Mouse (Mus musculus) stomach, postnatal 0 days (tissue): ENCODE measurements around the gene Prmt1. TPM values are rescaled to one million over a fixed set of nuclear protein-coding genes. Genes with fewer than 3 reads are reported as not detected.

Experiments used
- ATAC-seq: fragments of 200-750 bp; cut with Nextera tagmentation; 2 replicates; pipeline ENCODE4 v1.8.0; 2017; ENCODE audit not compliant: low FRiP score, low TSS enrichment
- DNase-seq: peaks from one replicate; pipeline ENCODE4 v3.0.0-alpha.2; 2016; ENCODE audit warnings: low spot score
- H3K27ac ChIP-seq: fragments of 300-500 bp; sonication (generic); replicated peaks from 2 replicates; pipeline ENCODE4 v1.5.1; 2014; ENCODE audit warnings: mild to moderate bottlenecking, control low read depth
- H3K27me3 ChIP-seq: fragments of 300-500 bp; sonication (generic); 2 replicates; pipeline ENCODE4 v1.6.1; 2014; ENCODE audit warnings: low read length; ENCODE audit not compliant: control insufficient read depth, insufficient read depth
- H3K36me3 ChIP-seq: fragments of 300-500 bp; sonication (generic); 2 replicates; pipeline ENCODE4 v1.6.1; 2014; ENCODE audit warnings: low read length, mixed read lengths; ENCODE audit not compliant: control insufficient read depth, insufficient read depth
- H3K4me1 ChIP-seq: fragments of 300-500 bp; sonication (generic); replicated peaks from 2 replicates; pipeline ENCODE4 v1.6.1; 2014; ENCODE audit warnings: antibody characterized with exemption; ENCODE audit not compliant: control insufficient read depth, insufficient read depth
- H3K4me2 ChIP-seq: fragments of 300-500 bp; sonication (generic); replicated peaks from 2 replicates; pipeline ENCODE4 v1.6.1; 2014; ENCODE audit warnings: low read depth, mild to moderate bottlenecking, control low read depth, moderate library complexity
- H3K4me3 ChIP-seq: fragments of 300-500 bp; sonication (generic); 2 replicates; pipeline ENCODE4 v1.5.1; 2014; ENCODE audit warnings: low read depth, low read length, control low read depth
- H3K9ac ChIP-seq: fragments of 300-500 bp; sonication (generic); 2 replicates; pipeline ENCODE4 v1.6.1; 2014; ENCODE audit warnings: mild to moderate bottlenecking, low read length, control low read depth, mixed read lengths
- H3K9me3 ChIP-seq: fragments of 300-500 bp; sonication (generic); 2 replicates; pipeline ENCODE4 v1.6.1; 2016; ENCODE audit warnings: low read length; ENCODE audit not compliant: control insufficient read depth
- CTCF ChIP-seq: IDR thresholded peaks from 2 replicates; pipeline ENCODE4 v1.5.1; 2016; ENCODE audit warnings: antibody characterized with exemption, low read depth, mild to moderate bottlenecking, moderate library complexity
- EP300 ChIP-seq: optimal IDR thresholded peaks from 2 replicates; pipeline ENCODE3; 2016; ENCODE audit warnings: antibody characterized with exemption
- WGBS: fragments of 180-500 bp; shearing (Covaris S2); extraction: QIAGEN DNeasy Blood & Tissue Kit; methylation state at CpG from one replicate; pipeline ENCODE4 v1.1.7; 2014; 5-methylcytosine and 5-hydroxymethylcytosine counted together
- polyA plus RNA-seq: library from polyadenylated mRNA; unstranded; fragments of >200 nt; fragmentation: Nextera tagmentation; extraction: Ambion mirVana; gene quantifications from 2 replicates; pipeline ENCODE4 v1.2.1, GENCODE M21; 2015

Gene Prmt1
- polyA plus RNA-seq, 1 experiment from 2014 or later, result 185 TPM

GRCm38 (mm10) chr7:44971142-44971541, 15.2 kb downstream of the Prmt1 start:
- H3K9me3 ChIP-seq, result no peaks in the 10 kb centered on the region
- H3K4me3 ChIP-seq, result no peak overlapping the region
- H3K9ac ChIP-seq, result no peak overlapping the region; the same call in 1 of the 2 replicates
- DNase-seq (no peak), ATAC-seq (no peak)
- H3K27me3 ChIP-seq, result no peaks in the 10 kb centered on the region
- peak overlapping the region; percentile 81 for H3K4me2 ChIP-seq
- no peaks in the 10 kb centered on the region for H3K4me1 ChIP-seq
- H3K36me3 ChIP-seq, result 0 out of 2 replicates have a peak, but pooled peaks cover 2% of the 10 kb centered on the region
- H3K27ac ChIP-seq, result no peak overlapping the region; the same call in 1 of the 2 replicates
- TF ChIP-seq CTCF (no peak), EP300 (no peak)
- WGBS, result 43% methylated on average over 7 of the region's 7 CpGs

DNA sequence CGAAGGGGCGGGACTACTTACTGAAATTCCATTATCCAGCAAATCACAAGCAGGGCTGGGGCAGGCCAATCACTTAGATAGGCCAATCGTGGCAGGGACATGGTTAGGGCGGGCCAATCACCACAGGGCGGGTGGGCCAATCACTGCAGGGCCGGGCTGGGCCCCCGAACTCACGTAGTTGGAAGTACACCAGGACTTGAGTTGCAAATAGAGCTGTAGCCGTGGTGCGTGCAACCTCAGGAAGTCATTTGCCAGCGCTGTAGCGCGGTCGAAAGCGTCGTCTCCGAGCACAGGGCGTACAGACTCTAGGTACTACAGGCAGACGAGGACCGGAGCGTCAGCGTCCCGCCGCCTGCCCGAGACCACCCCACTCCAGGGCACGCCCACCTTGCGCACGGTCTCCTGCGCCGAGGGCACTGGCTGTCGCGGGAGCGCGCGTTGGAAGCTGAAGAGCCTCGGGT, 16.1 kb downstream of the Prmt1 start:
- WGBS, result under 1% methylated on average over 36 of the region's 36 CpGs
- H3K27me3 ChIP-seq, result no peaks in the 10 kb centered on the region
- DNase-seq (peak; percentile 87), ATAC-seq (peak; percentile 92)
- H3K4me2 ChIP-seq, result peak overlapping the region; percentile 81
- no peak for TF ChIP-seq CTCF
- no peak for TF ChIP-seq EP300
- no peaks in the 10 kb centered on the region for H3K4me1 ChIP-seq
- H3K27ac ChIP-seq, result peak overlapping the region; percentile 69
- peak overlapping the region; percentile 64 for H3K9ac ChIP-seq
- no peaks in the 10 kb centered on the region for H3K9me3 ChIP-seq
- 0 out of 2 replicates have a peak, but pooled peaks cover 2% of the 10 kb centered on the region for H3K36me3 ChIP-seq
- peak overlapping the region; percentile 48 for H3K4me3 ChIP-seq

DNA sequence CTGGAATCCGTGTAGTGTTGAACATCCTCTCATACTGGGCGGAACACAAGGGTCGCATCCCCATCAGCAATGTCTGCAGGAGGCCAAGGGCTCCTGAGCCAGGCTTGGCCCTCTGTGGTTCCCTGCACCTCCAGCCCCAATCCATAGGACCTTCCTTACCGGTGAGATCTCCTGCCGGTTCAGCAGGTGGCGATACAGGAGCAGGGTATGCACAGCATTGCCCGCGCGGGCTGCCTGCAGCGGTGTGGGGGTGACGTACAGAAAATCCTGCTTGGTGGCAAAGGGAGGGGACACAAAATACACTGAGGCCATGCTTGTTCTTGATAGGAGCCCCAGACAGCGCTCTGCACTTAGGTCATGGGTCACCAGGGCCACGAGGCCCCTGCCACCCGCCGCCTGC, 19.7 kb downstream of the Prmt1 start:
- H3K4me2 ChIP-seq, result no peak overlapping the region
- peak; percentile 19; the same call in 1 of the 2 replicates for ATAC-seq
- DNase-seq, result peak; percentile 64
- H3K4me3 ChIP-seq, result no peak overlapping the region
- no peak overlapping the region for H3K27ac ChIP-seq
- H3K27me3 ChIP-seq, result no peaks in the 10 kb centered on the region
- H3K9ac ChIP-seq, result no peak overlapping the region
- no peaks in the 10 kb centered on the region; the same call in 1 of the 2 replicates for H3K4me1 ChIP-seq
- peak; percentile 54 for TF ChIP-seq CTCF
- TF ChIP-seq EP300, result no peak
- H3K36me3 ChIP-seq, result 0 out of 2 replicates have a peak, but pooled peaks cover 2% of the 10 kb centered on the region
- no peaks in the 10 kb centered on the region for H3K9me3 ChIP-seq
- WGBS, result 59% methylated on average over 15 of the region's 15 CpGs

- 77% methylated on average over 7 of the region's 7 CpGs for WGBS
These were observed 20.4 kb downstream of the Prmt1 start for GRCm38 (mm10) chr7:44965975-44966374.

DNA sequence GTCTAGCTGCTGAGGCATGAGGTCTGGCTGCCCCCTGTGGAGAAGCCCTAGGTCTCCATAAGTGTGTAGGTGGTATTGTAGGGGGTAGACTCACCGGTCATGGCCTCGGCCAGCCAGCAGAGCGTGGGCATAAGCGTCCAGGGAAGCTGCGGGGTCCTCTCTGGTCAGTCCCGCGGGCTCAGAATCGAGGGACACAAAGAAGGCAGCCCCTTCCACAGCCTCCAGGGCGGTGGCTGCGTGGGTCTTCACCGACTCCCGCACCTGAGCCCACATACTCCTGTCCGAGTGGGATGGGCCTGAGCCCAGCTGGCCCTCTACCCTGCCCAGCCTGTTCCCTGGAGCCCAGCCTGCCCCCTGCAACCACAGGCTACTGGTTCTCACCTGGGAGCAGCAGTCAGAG, 21.4 kb downstream of the Prmt1 start:
- Histone ChIP-seq H3K4me2 (no peak overlapping the region), H3K27me3 (no peaks in the 10 kb centered on the region), H3K4me3 (no peak overlapping the region), H3K9ac (no peak overlapping the region), H3K9me3 (no peaks in the 10 kb centered on the region), H3K36me3 (0 out of 2 replicates have a peak, but pooled peaks cover 2% of the 10 kb centered on the region), H3K27ac (no peak overlapping the region), H3K4me1 (no peaks in the 10 kb centered on the region; the same call in 1 of the 2 replicates)
- WGBS, result 98% methylated on average over 13 of the region's 13 CpGs
- TF ChIP-seq CTCF, result no peak
- no peak for TF ChIP-seq EP300
- DNase-seq (no peak), ATAC-seq (no peak)

More at GRCm38 (mm10) chr7:44965975-44966374, 20.4 kb downstream of the Prmt1 start:
- H3K4me1 ChIP-seq, result no peaks in the 10 kb centered on the region; the same call in 1 of the 2 replicates
- DNase-seq (peak; percentile 28), ATAC-seq (no peak)
- H3K9ac ChIP-seq, result no peak overlapping the region
- H3K4me3 ChIP-seq, result no peak overlapping the region
- no peaks in the 10 kb centered on the region for H3K9me3 ChIP-seq
- no peak for TF ChIP-seq EP300
- TF ChIP-seq CTCF, result peak; percentile 47
- H3K4me2 ChIP-seq, result no peak overlapping the region
- H3K27me3 ChIP-seq, result no peaks in the 10 kb centered on the region
- H3K36me3 ChIP-seq, result 0 out of 2 replicates have a peak, but pooled peaks cover 2% of the 10 kb centered on the region
- no peak overlapping the region for H3K27ac ChIP-seq

- TF ChIP-seq EP300, result no peak
- TF ChIP-seq CTCF, result no peak
- Histone ChIP-seq H3K4me1 (no peaks in the 10 kb centered on the region; the same call in 1 of the 2 replicates), H3K9me3 (no peaks in the 10 kb centered on the region), H3K27me3 (no peaks in the 10 kb centered on the region), H3K4me2 (no peak overlapping the region), H3K9ac (no peak overlapping the region), H3K4me3 (no peak overlapping the region), H3K36me3 (no peaks in the 10 kb centered on the region), H3K27ac (no peak overlapping the region)
- 86% methylated on average over 5 of the region's 5 CpGs for WGBS
- DNase-seq, result no peak
- no peak for ATAC-seq
These were observed 23.5 kb downstream of the Prmt1 start for GRCm38 (mm10) chr7:44962831-44963230.
